Mouse (Mus musculus) cerebellum, postnatal 36 days (tissue): ENCODE results near the gene Vsx1.

Source experiments
- DNase-seq, 2 experiments: peaks; one replicate each; pipeline ENCODE4 v3.0.0; 2021 to 2022; ENCODE audit warnings: mixed read lengths in 2 of 2

The Vsx1 gene

DNA sequence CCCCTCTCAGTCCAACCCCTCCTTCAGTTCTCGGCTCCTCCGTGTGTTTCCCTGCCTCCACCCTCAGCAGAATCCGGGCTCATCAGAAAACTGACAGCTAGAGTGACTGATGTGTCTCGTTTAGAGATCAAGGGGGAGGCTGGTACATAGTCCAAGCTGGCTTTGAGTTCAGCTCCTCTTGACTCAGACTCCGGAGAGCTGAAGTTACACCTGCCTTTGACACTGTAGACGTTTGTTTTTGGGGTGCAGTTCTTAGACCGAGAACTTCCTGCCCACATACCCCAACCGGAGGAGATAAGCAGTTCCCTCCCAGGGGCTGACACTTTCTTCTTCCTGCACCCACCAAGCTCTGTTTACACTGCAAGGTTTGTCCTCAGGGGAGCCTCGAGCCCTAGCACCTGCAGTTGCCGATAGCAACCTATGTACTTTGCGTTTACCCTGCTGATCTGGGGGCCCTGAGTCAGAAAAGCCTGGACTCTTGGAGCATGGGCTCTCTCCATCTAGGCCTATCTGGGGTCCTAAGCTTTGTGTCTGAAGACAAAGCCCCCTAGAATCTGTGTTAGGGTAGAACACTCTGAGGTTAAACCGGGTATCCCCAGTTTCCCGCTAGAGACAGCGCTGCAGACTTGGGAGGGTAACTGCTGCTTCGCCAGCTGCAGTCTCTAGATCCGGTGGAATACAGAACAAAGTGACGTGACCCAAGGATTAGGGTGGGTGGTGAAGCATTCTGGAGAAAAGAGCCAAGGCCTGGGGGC, 21.9 kb downstream of the Vsx1 start:
- no peak for DNase-seq

DNA sequence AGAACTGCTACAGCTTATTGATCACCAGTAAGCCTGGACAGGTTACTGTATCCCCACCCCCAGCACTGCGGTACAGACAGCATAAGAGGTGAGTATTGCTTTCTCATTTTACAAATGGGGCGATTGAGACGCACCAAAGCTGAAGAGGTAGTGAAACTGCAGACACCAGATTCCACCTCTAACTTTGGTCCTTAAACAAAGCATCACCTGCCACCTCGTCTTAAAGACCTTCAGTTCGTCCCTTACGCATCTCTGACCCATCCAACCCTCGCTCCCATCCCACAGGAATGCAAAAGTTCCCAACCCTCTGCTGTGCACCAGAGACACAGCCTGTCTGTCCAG, 22.5 kb downstream of the Vsx1 start:
- DNase-seq: no peak

DNA sequence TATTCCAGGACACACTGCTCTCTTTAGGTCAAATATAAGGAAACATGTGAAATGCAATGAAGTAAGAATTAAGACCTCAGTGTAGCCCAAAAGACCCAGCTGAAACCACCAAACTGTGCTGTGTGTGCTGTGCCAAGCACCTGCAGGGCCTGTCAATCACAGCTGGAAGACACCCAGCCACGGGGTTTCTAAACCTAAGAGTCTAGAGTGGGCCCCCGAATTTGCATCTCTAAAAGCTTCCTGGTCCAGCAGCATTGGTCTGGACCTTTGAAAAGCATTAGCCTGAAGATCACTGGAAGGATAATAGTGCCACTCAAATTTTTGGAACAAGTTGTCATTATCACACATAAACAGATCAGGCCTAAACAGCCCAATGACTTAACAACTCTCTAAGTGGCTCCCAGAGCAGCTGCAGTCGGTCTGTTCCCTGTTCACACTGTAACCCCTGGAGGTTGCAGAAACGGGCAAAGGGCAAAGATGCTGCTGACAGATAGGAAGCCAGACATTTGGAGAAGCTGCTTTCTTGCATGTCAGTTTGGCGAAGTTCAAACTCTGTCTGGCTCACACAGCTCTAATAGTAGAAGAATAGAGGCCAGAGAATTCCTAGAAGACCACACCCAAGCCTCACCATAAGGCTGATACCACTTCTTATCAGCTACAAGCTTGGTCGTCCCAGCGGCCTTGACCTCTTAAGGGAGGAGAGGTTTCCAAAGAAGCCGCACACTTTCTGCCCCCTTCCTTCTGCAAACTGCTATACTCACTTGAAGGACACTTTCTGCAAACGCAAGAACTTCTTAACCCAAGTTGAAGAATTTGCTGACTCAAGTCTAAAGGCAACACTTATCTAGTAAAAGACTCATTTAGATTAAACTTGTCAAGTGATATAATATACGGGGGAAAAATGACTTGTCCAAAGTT, 23.4 kb downstream of the Vsx1 start:
- no peak for DNase-seq

DNA sequence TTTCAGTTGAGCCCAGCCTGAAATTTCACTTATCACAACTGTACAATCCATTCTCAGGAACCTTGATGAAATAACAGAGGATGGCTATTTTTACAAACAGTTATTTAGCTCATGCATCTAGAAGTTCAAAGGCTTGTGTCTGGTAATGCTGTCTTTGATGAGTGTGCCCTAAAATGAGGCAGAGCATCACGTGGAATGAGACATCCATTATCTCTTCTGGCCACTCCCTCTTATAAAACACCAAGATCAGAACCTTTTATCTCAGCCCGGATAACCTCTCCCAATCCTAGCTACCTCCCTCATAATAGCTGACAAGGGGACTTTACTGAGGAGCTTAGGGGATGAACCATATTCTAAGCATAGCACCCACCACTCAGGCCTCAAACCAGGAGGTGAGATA, 24.2 kb downstream of the Vsx1 start:
- DNase-seq: no peak

DNA sequence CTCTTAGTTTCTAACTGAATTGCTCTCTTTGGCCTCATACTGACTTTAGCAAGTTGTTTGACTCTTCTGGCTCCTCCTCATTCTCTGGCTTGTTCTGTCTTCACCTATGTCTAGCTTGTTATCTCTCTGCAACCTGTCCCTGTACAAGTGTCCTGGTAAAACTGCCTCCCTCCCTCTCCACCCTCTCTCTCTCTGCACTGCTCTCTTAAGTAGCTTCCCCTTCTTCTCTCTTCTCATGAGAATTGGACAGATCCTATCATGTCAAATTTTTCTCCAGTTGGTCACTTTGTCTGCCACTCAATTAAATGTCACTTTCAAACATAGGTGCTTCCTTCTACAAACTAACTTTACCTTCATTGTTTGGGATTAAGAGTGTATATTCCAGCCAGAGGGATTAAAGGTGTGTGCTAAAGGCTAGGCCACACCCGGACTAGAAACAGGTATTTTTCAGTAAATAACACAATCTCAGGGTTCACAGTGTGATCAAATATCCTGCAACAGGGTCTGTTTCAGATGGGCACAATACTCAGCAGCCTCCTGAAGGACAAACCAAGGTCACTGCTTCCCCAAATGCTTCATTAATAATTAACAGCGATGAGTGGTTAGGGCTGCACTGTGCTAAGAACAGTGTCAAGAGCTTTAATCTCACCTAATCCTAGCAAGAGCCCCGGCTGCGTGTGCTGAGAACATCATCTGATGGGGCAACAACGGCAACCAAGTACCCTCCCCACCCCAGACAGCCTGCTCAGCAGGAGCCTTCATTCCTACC, 24.8 kb downstream of the Vsx1 start:
- DNase-seq: no peak

DNA sequence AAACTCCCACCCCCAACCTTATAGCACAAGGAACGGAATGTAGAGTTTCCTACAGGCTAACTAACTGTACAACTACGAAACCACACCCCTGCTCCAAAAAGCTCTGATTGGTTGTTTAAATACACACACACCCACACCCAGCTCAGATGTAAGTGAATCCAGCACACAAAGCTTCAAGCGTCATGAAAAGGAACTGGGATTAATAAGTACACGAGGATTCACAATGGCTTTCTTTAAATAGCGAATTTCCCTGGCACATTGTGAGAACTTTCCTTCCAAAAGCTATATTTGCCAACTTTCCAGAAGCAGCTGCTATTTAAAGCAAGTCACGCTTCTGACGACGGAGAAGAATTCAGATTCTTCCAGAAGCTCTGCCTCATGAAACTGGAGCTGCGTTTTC, 25.9 kb downstream of the Vsx1 start:
- no peak for DNase-seq

DNA sequence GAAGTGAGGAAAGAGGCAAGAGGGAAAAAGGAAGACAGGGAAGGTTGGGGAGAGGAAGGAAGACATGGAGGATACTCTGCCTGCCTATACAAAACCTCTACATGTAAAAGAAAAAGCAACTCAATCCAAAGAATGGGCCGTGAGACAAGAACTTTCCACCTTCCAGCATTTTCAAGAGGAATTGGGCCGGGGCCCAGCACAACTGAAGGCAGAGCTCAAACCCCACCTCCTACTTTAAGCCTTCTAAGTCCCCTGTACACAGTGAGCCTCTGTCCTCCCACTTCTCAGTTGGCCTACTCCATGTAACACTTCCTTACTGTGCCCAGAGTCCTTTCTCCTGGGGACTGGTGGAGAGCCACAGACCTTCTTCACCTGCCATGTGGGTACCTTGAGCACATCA, 27.2 kb downstream of the Vsx1 start:
- DNase-seq: no peak

DNA sequence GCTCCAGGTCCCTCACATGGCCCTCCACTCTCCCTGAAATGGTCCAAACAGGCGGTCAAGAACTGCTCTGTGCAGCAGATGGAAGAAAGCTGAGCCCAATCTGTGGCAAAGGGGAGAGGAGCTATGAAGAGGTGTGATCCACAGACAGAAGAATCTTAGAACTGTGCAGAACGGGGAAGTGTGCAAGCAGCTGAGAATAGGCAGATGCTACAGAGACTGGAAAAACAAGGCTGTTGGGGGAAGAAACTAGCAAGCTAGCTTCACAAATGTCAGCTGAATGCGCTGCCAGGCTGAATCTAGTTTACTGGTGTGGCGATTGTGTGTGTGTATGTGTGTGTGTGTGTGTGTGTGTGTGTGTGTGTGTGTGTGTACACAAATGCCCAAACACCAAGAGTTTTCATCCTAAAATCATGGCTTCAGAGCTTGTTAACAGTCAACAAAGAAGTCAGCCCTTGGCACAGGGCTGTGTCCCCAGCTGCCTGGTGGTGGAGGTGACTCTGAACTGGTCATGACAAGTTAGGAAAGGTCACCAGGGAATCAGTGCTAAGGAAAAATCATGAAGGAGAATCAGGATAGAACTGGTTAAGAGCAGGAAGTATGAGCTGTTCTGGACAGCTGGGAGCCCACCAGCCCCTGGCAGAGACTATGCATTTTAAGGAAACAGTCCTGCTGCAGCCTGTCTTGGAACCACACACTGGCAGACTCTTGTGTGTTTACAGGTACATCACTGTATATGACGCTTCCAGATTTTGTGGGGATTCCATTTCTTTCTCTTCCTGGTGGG, 28.3 kb downstream of the Vsx1 start:
- DNase-seq: no peak

DNA sequence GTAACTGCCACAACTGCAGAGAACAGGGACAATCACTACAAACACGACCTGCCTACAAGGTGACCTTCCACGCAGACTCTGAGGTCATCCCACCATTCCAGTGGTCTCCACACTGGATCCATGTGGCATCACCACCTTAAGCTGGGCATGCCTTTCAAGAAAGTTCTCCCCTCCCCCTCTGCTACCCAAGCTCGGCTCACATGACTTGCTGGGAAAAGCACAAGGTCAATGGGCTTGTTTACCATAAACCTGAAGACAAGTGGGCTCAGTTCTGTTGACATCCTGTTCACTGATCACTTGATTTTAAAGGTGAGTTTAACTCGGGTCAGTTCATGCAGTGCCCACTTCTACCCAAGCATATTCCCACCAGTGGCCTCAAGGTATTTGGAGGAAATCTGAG, 29.1 kb downstream of the Vsx1 start:
- no peak for DNase-seq

DNA sequence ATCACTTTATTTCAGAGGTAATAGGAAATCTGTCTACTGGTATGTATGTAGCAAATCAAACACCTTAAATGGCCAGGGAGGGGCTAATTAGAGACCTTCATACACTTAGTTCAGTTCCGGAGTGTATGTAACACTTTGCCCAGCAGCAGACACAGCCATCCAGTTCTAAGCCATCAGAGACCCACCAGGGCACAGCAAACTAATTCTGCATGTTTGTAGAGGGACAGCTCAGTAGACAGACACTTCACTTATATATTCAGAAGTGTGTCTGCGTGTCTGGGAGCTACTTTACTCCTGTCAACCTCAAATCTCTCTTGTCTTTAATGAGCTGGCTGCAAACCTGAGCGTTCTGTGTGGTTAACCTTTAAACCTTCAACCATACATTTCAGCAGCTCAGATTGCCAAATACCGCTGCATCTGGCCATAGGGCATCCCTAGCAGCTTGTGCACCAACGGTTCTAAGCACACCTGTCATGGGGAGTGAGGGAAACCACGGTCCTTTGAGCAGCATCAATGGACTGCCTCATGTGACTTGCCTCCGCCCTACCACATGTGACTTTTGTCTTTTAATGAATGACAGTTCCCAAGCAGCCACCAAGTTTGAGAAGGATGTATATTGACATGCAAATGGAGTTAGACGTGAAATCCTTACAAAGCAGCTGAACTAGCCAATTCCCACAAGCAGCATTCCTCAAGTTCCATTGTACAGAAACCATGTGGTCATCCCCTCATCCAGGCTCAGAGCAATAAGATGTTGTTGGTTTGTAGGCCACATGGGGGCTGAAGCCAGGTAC, 32.0 kb downstream of the Vsx1 start:
- no peak for DNase-seq

DNA sequence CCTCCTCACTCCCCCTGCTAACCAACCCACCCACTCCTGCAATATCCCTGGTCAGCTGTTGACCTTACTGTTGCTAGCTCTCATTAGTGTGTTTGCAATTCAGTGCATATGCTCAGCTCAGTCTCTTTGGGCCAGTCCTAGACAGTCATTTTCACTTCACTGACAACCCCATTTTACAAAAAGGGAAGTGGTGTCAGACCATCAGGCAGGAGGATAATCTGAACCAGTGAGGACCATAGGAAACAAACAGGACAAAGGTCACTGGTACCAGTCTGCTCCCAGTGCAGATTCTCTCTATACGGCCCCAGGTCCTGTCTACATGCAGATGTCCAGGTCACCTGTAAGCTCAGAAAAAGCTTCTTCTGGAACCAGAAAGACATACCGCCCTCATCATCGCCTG, 33.0 kb downstream of the Vsx1 start:
- no peak for DNase-seq

DNA sequence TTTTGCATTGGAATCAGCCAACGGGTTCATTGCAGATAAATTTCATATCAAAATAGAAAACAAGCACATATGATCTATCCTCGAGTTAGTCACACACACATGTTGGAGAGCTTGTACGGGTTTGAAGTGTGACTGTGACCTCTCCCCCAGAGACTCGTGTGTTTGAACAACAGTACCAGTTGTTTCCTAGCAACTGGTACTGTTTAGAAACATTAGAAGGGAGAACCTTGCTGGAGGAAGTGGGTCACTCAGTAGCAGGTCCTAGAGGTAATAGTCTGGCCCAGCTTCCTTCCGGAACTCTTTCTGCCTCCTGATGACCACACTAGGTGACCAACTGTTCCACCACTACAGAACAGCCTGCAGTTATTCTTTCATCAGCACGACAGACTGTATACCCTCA, 33.9 kb downstream of the Vsx1 start:
- no peak for DNase-seq

DNA sequence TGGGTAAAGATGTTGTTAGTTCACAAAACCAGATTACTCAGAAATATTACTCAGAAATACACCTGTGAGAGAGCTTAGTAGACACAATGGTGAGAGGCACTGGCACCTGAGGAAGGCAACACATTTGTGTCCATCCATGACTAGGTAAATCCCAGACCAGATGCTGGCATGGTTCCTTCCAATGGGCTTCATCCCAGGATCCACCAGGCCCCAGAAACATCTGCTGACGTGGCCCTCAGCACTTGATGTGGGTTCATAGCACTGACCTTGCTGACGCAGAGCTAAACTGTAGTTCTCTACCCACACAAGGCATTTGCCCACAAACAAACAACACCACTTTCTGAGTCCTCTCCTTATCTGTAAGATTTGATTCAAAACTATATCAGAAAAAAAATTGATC, 34.3 kb downstream of the Vsx1 start:
- no peak for DNase-seq

DNA sequence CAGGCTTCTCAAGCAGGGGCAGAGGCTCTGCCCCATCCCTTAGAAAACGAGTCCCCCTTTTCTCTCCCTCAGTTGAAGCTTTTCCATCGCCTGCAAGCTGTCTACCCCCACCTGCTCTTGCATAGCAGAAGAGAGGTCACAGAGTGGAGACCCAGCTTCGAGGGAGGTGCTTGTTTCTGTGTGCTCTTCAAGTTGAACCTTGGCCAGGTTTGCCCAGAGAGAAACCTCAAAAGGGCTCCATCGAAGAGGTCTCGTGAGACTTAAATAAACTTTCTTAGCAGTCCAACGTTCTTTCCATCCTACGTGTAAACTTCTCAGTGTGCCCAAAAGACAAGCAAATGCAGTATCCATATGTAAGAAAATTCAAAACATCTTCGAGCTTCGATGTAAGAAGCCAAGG, 37.8 kb downstream of the Vsx1 start:
- no peak for DNase-seq

DNA sequence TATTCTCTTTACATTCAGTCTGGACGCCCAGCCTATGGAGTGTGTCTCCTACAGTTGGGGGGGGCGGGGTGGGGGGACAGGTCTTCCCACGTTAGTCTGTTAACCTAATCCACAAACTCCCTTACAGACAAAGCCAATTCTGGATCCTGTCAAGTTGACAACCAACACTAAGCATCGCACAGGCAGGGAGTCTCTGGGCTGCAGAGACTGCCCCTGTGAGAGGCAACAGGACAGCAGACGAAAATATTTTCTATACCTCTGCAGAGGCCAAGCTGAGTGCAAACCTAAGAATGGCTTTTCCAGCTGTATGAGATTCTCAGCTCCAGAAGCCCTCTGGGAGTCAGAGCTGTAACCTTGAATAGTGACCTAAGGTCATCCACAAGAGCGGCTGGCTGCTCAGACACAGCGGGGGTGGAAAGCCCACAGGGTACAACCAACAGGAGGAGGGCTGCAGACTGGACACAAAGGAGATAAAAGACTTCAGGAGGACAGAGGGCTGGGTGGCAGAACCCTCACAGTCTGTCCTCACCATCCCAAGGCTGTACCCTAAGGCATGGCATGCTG, 38.6 kb downstream of the Vsx1 start:
- no peak for DNase-seq

DNA sequence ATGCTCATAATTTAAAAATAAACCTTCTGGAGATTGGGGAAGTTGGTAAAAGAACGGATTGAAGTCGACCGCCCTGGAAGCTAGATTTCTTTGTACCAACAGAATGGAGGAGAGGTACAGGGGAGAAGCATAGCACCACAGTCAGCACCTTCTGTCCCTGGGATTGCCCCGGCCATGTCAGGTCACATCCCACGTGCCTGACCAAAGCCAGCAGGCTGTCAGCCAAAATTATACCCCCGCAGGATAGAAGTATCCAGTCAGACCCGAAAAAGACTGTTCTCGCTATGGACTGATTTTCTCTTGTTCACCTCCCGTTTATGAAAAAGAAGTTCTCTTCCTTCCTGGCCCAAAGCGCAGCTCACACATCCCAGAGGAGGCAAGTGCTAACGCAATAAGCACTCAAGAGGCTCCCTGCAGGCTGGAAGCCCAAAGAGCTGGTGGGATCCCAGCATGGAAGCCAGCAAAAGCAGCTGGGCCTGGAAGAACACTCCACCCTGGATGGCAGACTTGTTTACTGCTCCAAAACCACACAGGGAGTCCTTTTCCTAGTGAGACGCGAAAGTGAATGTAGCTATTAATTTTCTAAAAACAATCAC, 40.8 kb downstream of the Vsx1 start:
- no peak for DNase-seq

DNA sequence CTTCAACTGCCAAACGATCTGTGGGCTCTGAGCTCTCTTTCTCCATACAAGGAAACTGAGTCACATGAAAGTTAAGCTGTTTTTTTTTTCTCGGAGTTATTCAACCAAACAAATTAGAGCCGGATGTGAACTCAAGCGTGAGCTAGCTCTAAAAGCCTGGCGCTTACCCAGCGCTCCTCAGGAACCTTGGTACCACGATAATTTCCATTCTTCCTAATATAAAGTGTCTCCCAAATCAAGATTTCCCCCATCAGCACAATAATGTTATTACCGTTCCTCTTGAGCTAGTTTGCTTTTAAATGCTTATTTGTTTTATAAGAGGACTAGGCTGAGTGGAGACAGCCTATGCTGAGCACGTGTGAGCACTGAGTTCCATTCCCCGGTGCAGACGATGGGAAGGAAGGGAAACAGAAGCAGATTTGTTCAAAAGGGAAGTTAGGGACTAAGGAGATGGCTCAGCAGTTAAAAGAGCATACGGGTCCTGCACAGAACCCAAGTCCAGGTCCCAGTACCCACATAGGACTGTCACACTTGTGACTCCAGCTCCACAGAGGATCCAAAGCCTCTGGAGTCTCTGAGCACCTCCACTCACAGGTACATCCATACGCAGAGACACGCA, 41.4 kb downstream of the Vsx1 start:
- no peak for DNase-seq

DNA sequence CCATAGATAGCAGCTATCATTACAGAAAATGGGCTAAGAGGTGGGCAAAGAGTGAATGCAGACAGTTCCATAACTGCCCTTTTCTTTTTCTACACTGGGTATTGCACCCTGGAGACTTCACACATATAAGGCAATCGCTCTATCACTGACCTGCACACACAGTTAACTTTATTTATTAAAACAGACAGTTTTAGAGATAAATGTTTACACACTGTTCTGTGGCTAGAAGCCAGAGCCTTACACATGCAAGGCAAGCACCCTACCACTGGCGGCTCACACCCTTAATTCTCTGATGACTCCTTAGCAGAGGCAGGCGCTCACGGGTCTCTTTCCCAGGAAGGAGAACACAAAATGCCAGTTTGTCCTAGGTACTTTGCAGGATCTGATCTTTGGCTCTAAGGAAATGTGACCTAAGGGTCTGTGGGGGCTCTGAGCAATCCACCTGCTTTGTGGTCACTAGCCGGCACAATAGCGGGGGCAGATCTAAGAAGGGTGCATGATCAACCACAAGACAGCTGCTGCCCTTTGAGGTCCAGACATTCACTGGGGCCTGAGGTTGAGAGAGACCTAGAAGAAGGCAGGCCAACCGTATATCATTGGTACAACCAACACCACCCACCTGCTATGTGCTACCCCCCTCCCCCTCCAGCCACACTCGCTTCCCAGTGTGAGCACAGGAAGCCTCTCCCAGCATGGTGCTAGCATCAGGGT, 42.6 kb downstream of the Vsx1 start:
- no peak for DNase-seq

DNA sequence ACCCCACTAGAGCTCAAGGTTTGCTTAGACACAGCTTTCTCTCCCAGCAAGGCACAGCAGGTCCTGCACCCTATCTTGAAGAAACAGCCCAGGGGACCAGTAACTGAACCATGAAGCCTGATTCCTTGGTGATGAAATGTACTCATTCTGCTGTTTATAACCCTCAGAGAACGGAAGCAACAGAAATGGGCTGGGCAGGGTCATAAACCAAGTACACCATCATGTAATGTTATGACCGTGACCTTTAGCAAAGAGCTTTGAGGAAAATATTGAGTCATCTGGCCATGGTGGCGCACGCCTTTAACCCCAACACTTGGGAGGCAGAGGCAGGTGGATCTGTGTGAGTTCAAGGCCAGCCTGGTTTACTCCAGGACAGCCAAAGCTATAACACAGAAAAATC, 43.9 kb downstream of the Vsx1 start:
- DNase-seq: no peak
